Mouse (Mus musculus): ENCODE data around the gene Rps6ka2.

Gene Rps6ka2

GRCm38 (mm10) chr17:7221310-7221709 is 51.4 kb downstream of the Rps6ka2 start:
- DNase-seq (ENCODE audit: low spot score), result no peak

DNA sequence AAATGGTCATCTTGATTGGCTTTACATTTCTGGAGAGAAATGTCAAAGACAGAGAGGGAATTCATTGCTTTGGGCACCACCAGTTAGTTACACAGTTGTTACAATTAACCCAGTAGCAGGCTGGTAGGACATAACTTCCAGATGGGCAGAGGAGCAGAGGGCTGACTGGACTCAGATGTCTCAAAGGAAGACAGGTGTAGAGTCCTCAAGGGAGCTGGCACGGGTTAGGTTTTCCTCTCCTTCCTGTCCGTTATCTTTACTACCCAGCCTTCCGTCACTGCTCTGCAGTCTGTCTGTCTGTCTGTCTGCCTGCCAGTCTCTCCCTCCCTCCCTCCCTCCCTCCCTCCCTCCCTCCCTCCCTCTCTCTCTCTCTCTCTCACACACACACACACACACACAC is 52.3 kb downstream of the Rps6ka2 start:
- DNase-seq (ENCODE audit: low spot score), result no peak

GRCm38 (mm10) chr17:7228545-7228944 is 58.6 kb downstream of the Rps6ka2 start:
- no peak for DNase-seq (ENCODE audit: low spot score)

GRCm38 (mm10) chr17:7231312-7231711 is 61.4 kb downstream of the Rps6ka2 start:
- no peak for DNase-seq (ENCODE audit: low spot score)

DNA sequence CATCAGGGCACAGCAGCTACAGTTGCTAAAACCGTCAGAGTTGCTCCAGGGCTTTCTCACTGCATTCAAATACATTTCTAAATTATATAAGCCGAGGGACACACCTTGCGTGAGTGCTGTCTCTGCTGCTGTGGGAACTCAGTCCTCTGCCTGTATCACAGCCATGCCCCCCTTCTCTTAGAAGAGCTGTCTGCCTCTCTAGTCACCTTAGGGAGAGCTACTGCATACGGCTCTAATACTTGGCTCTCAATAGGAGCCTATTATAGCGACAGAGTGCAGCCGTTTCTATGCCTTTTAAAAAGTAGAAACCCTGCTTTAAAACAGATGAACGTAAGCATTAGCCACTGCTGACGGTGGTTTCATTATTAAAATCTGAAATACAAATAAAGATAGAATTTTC is 61.9 kb downstream of the Rps6ka2 start:
- no peak for DNase-seq (ENCODE audit: low spot score)

GRCm38 (mm10) chr17:7232400-7232799 is 62.5 kb downstream of the Rps6ka2 start:
- DNase-seq (ENCODE audit: low spot score), result no peak

- no peak for DNase-seq (ENCODE audit: low spot score)
These were observed 63.3 kb downstream of the Rps6ka2 start for GRCm38 (mm10) chr17:7233197-7233596.

- DNase-seq (ENCODE audit: low spot score), result no peak
These were observed 67.8 kb downstream of the Rps6ka2 start for GRCm38 (mm10) chr17:7237706-7238105.

GRCm38 (mm10) chr17:7238766-7239165 is 68.9 kb downstream of the Rps6ka2 start:
- no peak for DNase-seq (ENCODE audit: low spot score)

- DNase-seq (ENCODE audit: low spot score), result no peak
These were observed 70.6 kb downstream of the Rps6ka2 start for GRCm38 (mm10) chr17:7240526-7240925.

GRCm38 (mm10) chr17:7245078-7245477 is 75.2 kb downstream of the Rps6ka2 start:
- DNase-seq (ENCODE audit: low spot score), result no peak

DNA sequence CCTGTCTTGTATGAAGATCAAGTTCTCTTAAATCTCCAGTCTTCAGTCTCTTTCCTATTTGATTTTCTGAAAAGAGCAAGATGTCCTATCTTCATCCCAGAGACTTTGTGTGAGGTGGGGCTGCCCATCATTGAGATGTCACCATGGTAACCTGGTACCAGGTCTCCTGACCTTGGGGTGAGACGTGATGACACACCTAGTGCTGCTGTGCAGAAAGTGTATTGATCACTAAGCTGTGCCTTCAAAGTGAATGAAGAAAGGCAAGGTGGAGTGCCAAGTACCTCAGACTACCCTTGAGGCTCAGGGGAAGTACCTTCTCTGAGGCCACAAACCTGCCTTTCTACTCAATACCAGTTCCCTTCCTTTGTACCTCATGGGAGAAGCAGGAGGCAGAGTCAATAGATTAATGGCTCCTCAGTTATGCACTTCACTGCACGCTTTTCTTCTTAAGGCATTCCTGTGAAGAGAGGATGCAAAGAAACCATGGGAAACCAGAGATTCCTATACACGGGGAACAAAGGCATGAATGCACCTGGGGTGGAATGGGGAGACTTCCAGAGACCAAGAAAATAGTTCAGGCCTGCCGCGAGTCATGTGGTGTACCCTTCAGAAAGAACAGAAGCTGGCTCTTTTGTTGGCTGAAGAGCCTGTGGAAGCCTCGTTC is 77.1 kb downstream of the Rps6ka2 start:
- DNase-seq (ENCODE audit: low spot score), result no peak

GRCm38 (mm10) chr17:7250373-7250772 is 80.5 kb downstream of the Rps6ka2 start:
- DNase-seq (ENCODE audit: low spot score), result no peak

DNA sequence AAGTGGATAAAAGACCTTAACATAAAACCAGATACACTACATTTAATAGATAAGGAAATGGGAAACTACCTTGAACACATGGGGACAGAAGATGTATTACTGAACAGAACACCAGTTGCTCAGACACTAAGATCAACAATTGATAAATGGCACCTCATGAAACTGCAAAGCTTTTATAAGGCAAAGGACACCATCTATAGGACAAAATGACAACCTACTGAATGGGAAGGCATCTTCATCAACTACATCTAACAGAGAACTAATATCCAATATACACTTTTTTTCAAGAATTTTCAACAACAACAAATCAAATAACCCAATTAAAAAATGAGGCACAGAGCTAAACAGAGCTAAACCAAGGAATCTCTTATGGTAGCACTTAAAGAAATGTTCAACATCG is 87.3 kb downstream of the Rps6ka2 start:
- no peak for DNase-seq (ENCODE audit: low spot score)

DNA sequence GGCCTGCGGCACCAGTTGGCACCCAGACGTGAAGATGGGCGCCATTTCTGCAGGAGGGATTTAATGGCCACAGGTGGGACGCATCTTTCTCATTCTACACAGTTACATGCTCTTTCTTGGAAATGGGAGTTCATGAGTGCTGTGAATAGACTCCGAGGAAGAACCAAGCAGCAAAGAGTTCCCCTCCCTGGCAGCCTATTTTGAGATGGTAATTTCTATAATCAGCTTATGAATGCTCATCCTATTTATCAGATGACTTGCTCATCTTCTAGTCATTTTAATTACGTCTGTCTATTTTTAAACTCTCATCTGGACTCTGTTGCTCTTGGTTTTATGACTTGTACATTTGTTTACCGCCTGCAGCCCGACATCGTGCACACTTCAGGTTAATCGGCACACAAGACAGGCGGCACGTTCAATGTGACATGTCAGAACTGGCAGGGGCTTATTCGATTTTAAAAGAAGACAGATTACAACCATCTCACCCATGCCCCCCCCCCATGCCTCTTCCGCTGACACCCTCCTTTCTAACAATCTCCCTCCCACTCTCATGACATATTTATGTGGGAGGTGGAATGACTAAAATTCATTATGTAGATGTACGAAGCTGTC is 88.9 kb downstream of the Rps6ka2 start:
- DNase-seq (ENCODE audit: low spot score), result no peak

DNA sequence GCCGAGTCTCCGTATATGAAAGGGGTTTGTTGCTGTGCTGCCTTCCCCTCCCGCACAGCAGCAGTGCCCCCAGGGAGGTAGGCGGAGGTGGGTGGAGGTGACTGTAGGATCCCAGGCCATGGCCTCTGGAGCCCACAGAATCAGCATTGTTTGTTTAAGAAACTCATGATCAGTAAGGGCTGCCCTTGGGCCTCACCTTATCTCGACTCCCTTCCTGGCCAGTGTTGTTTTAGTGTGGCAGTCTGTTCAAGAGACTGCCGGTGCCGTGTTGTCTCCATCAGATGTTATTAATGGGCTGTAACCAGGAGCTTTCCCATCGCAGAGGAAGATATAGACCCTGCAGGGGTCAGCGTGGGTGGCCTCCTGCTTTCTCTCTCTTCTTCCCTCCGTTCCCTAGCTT is 90.4 kb downstream of the Rps6ka2 start:
- peak; percentile 71 for DNase-seq (ENCODE audit: low spot score)

DNA sequence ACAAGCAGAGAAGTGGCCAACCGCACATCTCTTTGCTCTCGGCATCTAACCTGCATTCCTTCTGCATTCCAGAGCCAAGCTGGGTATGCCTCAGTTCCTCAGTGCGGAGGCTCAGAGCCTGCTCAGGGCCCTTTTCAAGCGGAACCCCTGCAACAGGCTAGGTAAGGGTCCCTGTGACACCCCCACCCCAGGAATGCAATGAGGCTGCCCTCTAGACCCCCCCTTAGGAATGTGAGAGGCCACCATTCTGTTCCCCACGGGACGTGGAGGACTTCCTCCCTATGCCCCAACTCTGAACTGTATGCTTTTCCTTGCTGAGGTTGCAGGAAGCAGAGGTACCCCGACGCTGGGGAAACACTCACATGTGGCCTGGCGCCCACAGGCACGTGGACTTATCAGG is 92.1 kb downstream of the Rps6ka2 start:
- DNase-seq (ENCODE audit: low spot score), result peak; percentile 33

- DNase-seq (ENCODE audit: low spot score), result no peak
These were observed 92.7 kb downstream of the Rps6ka2 start for GRCm38 (mm10) chr17:7262620-7263019.

DNA sequence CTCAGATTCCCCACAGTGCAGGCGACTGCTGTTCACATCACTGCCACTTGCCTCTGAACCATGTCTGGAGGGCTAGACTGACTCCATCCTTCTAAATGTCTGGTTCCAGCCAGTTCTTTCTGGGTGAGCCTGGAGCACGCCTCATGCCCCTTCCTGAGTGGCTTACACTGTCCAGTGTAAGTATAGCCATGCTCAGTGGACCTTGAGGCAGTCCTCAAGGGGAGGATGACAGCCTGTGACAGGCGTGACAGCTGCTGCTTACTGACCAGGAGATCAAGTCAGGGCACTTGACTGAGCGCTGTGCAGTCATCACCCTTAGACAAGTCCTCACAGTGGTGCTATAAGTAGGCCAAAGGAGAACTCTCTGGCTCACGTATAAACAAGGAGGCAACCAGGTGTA is 94.7 kb downstream of the Rps6ka2 start:
- DNase-seq (ENCODE audit: low spot score), result no peak

DNA sequence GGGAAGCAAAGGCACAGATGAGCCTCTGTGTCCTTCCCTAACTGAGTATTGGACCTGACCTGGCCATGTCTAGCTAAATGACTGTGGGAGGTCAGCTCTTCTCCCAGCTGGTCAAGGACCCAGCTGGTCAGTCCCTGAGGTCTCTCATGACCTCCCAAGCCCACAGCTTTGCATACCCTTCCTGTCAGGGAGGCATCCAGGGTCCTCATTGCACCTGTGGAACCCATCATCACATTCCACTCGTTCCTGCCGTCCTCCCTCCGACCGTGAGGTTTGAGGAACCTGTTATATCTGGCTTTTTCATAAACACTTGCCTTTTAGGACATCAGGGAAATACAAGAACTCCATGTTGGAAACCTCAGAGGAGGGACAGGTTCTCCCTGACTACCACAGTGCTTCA is 95.4 kb downstream of the Rps6ka2 start:
- DNase-seq (ENCODE audit: low spot score), result no peak

DNA sequence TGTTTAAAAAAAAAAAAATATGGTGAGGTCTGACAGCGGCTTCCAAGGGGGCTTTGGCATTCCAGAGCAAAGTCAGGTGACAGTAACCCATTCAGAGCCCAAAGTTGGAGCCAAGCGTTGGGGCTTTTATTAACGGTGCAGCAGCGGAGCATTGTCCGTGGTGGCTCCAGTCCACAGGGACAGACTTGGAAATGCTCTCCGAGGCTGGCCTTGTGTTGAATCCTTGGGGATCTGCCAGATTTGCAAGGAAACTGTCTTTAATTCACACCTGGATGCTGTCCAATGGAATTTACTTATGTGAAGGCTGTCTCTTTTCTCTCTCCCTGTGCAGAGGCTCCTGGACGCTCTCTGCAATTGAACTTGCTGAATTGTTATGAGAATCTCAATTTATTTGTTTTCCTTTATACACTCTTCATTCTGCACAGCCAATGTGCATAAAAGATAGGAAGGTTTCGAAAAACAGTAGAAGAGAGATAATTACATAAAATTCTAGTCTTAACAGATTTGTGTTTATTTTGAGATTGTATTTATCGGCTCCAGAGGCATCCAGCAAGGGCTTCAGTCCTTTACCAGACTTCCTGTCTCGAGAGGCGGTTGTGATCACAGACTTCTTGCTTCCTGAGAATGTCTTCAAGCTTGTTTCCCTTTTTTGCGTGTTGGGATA is 95.9 kb downstream of the Rps6ka2 start:
- DNase-seq (ENCODE audit: low spot score), result no peak

DNA sequence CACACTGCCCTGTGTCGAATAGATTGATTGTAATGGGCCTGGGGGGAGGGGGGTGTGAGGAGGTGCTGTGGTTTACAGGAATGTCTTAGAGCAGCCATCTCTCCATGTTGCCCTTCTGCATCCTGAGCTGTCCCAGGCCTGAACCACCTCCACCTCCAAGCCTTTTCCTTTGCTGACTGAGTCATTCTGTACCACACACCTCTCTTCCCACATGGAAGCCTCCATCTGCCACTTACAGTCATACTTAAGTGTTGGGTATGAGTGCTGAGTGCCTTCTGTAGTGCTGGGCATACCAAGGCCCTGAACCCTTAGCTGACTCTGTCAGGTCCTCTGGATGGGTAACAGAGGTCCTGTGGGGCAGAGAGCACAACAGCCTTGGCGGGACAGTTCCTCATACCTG is 97.9 kb downstream of the Rps6ka2 start:
- DNase-seq (ENCODE audit: low spot score), result no peak

DNA sequence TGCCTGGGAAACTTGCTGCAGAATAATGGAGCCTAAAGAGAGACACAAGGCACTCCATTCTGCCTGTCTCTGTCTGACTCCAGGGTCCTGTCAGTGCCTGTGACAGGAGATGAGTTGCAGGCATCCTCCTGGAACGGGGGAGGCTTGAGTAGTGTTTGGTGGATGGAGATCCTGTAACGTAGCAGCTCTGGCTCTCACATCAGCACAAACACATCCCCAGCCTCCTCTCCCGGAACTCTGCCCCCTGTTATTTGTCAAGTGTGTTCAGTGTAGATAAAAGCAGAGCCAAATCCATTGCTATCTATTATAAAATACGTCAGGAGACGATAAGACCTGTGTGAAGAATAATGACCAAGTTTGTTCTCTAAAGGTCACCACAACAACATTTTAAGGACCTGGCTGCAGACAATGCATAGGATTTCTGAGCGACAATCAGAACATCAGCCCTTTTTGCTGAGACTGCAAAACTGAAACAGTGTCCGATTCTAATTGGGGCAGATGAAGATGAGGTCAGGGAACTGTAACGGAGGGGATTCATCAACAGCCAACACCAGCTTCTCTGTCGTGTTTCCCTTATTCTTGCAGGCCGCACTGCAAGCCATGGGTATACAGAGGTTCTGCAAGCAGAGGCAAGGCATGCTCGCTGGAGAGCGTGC is 99.4 kb downstream of the Rps6ka2 start:
- DNase-seq (ENCODE audit: low spot score), result peak; percentile 51

Data from yolk sac, embryonic 10.5 days (tissue).